ENCODE assay signal across 11 mouse cellular contexts in genomic region chr4:55285641-55286040, GRCm38 (mm10).
A peak's percentile ranks its signal among the peaks of the same experiment; 100 is the strongest.
DNase-seq lines count a peak whose midpoint lies in the region; ATAC-seq and TF ChIP-seq lines count a peak whose summit lies in the region.
"Had no signal": no experiment of that assay in that cellular context is flagged by ENCODE, and none has a peak within 500 bp of the region (broad histone marks: within the 10 kb centered on the region; RNA-seq: fewer than 3 reads in every experiment).

No protein-coding gene starts in this region.

- no peak for DNase-seq in heart, embryonic 10.5 days (ENCODE audit: low spot score)
- no peak for DNase-seq in heart, postnatal 36 days
- peak; percentile 69 for DNase-seq in liver, adult 2 months (ENCODE audit: extremely low read depth, low read depth, low spot score)
- DNase-seq in liver: no peak
- peak; percentile 34 for DNase-seq in 3134 (ENCODE audit: extremely low read depth, insufficient read length, low spot score)
- DNase-seq in adrenal gland, postnatal 14 days: peak; percentile 62
- DNase-seq in cerebellum, adult 11 months: no peak
- DNase-seq: kidney, adult 2 months; thymus, postnatal 36 days had no signal

- peaks cover 27% of the 10 kb centered on the region for H3K4me1 ChIP-seq in heart, embryonic 10.5 days
- H3K4me1 ChIP-seq in liver, adult 2 months (ENCODE audit: control insufficient read depth, insufficient read depth, low read length): no peaks in the 10 kb centered on the region
- H3K4me1 ChIP-seq: limb, embryonic 13.5 days had no signal

- no peaks in the 10 kb centered on the region for H3K9me3 ChIP-seq in heart, embryonic 10.5 days
- H3K9me3 ChIP-seq: limb, embryonic 13.5 days had no signal

- no peak overlapping the region for H3K9ac ChIP-seq in liver, adult 2 months (ENCODE audit: low read depth, low read length)
- H3K9ac ChIP-seq: limb, embryonic 13.5 days had no signal

- TF ChIP-seq POLR2A in liver, adult 2 months (IDR thresholded peaks at IDR 0.05; ENCODE audit: extremely low read depth, insufficient read depth, low read length): no peak

- H3K27ac ChIP-seq in heart, embryonic 10.5 days: peak overlapping the region; percentile 36; the same call in 1 of the 2 replicates
- no peak overlapping the region for H3K27ac ChIP-seq in liver, adult 2 months (replicated peaks; ENCODE audit: insufficient read depth, low read depth, low read length)
- H3K27ac ChIP-seq: limb, embryonic 13.5 days had no signal

- no peak for ATAC-seq in megakaryocyte-erythroid progenitor cell, adult 5-6 weeks (replicated peaks; ENCODE audit: low FRiP score, low TSS enrichment, poor library complexity, severe bottlenecking)

- intact Hi-C loops in heart, postnatal 36 days (cut with DNase I): no loop called here

- TF ChIP-seq CTCF in liver, adult 2 months (IDR thresholded peaks at IDR 0.05; ENCODE audit: low read depth, low read length): 0 out of 2 replicates have a peak, but pooled peaks have one; percentile 20

- H3K27me3 ChIP-seq in heart, embryonic 10.5 days (ENCODE audit: insufficient read depth, poor library complexity, severe bottlenecking): no peaks in the 10 kb centered on the region
- no peaks in the 10 kb centered on the region for H3K27me3 ChIP-seq in liver, adult 2 months (ENCODE audit: control insufficient read depth, insufficient read depth, low read length)
- H3K27me3 ChIP-seq: limb, embryonic 13.5 days had no signal

- H3K4me3 ChIP-seq in heart, embryonic 10.5 days: no peak overlapping the region
- no peak overlapping the region for H3K4me3 ChIP-seq in liver, adult 2 months (ENCODE audit: insufficient read depth, low read depth, low read length)
- H3K4me3 ChIP-seq: limb, embryonic 13.5 days had no signal

- H3K36me3 ChIP-seq in heart, embryonic 10.5 days: no peaks in the 10 kb centered on the region
- H3K36me3 ChIP-seq in liver, adult 2 months (ENCODE audit: control insufficient read depth, insufficient read depth, low read length): no peaks in the 10 kb centered on the region
- H3K36me3 ChIP-seq: limb, embryonic 13.5 days had no signal

- H3K79me2 ChIP-seq in liver, adult 2 months (ENCODE audit: control insufficient read depth, insufficient read depth, low read length): no peaks in the 10 kb centered on the region

- WGBS in heart, embryonic 10.5 days: 30% methylated on average over 5 of the region's 5 CpGs
- 3% methylated on average over 5 of the region's 5 CpGs for WGBS in liver, adult 2 months

Comparison
In these comparisons a context has a peak if more than half of its experiments do, and no peak if none do; other contexts are left out.
1. DNase-seq: peak in liver, adult 2 months (single experiment), 3134 (single experiment) and adrenal gland, postnatal 14 days (single experiment); none in heart, embryonic 10.5 days (single experiment), heart, postnatal 36 days (0 of 2), liver (single experiment) and cerebellum, adult 11 months (single experiment).